Comparison of ENCODE assay signal across 24 mouse cellular contexts in the genomic region with DNA sequence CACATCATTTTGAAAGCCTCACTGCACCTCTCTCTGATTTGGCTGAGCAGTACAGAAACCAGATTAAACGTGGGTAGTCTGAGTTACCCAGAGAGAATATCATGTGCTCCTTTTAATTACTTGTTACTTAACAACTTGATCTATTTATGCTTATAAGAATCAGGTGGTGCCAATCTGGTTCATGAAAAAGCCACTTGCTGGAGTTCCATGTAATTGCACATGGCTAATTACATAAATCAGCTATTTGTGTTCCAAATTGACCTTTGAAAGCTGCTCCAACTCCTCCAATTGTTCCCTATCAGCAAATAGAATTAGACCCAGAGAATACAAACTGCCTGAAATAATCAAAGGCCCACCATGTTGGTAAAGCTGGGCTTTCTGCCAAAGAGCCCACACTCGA.
DNase-seq lines count a peak whose midpoint lies in the region; ATAC-seq and TF ChIP-seq lines count a peak whose summit lies in the region.
"Had no signal": no experiment of that assay in that cellular context is flagged by ENCODE, and none has a peak within 500 bp of the region (broad histone marks: within the 10 kb centered on the region; RNA-seq: fewer than 3 reads in every experiment).

No protein-coding gene starts in this region.

- no peaks in the 10 kb centered on the region for H3K9me3 ChIP-seq in forebrain, embryonic 14.5 days (replicated peaks; ENCODE audit: control insufficient read depth, low read length)
- H3K9me3 ChIP-seq in forebrain, embryonic 12.5 days: no peaks in the 10 kb centered on the region
- H3K9me3 ChIP-seq in limb, embryonic 10.5 days (replicated peaks): no peaks in the 10 kb centered on the region
- H3K9me3 ChIP-seq in midbrain, embryonic 11.5 days (ENCODE audit: control insufficient read depth, low read length): no peaks in the 10 kb centered on the region
- 0 out of 2 replicates have a peak, but pooled peaks cover 3% of the 10 kb centered on the region for H3K9me3 ChIP-seq in embryonic facial prominence, embryonic 10.5 days
- H3K9me3 ChIP-seq: embryonic facial prominence, embryonic 12.5 days; forebrain, embryonic 13.5 days; limb, embryonic 15.5 days; lung, embryonic 15.5 days had no signal

- H3K36me3 ChIP-seq in forebrain, embryonic 14.5 days (ENCODE audit: control insufficient read depth, insufficient read depth, low read length): no peaks in the 10 kb centered on the region
- no peaks in the 10 kb centered on the region for H3K36me3 ChIP-seq in forebrain, embryonic 12.5 days (replicated peaks)
- H3K36me3 ChIP-seq in limb, embryonic 10.5 days: no peaks in the 10 kb centered on the region
- no peaks in the 10 kb centered on the region for H3K36me3 ChIP-seq in midbrain, embryonic 11.5 days (ENCODE audit: control insufficient read depth, insufficient read depth, low read length)
- H3K36me3 ChIP-seq in embryonic facial prominence, embryonic 10.5 days (replicated peaks): no peaks in the 10 kb centered on the region
- H3K36me3 ChIP-seq: embryonic facial prominence, embryonic 12.5 days; limb, embryonic 15.5 days; lung, embryonic 15.5 days had no signal

- H3K4me2 ChIP-seq in forebrain, embryonic 14.5 days (ENCODE audit: low read length): no peak overlapping the region
- H3K4me2 ChIP-seq in forebrain, embryonic 12.5 days: no peak overlapping the region
- no peak overlapping the region for H3K4me2 ChIP-seq in midbrain, embryonic 11.5 days
- H3K4me2 ChIP-seq: embryonic facial prominence, embryonic 12.5 days; forebrain, embryonic 13.5 days; heart, embryonic 11.5 days; limb, embryonic 15.5 days; lung, embryonic 15.5 days had no signal

- no peak for TF ChIP-seq POLR2A in embryonic fibroblast, embryonic 13.5 days (IDR thresholded peaks at IDR 0.05; ENCODE audit: low read depth, low read length)

- 30% methylated on average over 2 of the region's 2 CpGs for WGBS in forebrain, embryonic 14.5 days
- 42% methylated on average over 2 of the region's 2 CpGs for WGBS in forebrain, embryonic 12.5 days
- 76% methylated on average over 2 of the region's 2 CpGs for WGBS in limb, embryonic 10.5 days
- WGBS in midbrain, embryonic 11.5 days: 75% methylated on average over 2 of the region's 2 CpGs
- 65% methylated on average over 2 of the region's 2 CpGs for WGBS in embryonic facial prominence, embryonic 10.5 days

- ATAC-seq in forebrain, embryonic 14.5 days: no peak
- ATAC-seq in forebrain, embryonic 12.5 days (ENCODE audit: low FRiP score): no peak
- ATAC-seq in midbrain, embryonic 11.5 days (ENCODE audit: low FRiP score): no peak
- ATAC-seq: forebrain, embryonic 13.5 days; hindbrain, embryonic 16.5 days; intestine, embryonic 16.5 days had no signal

- DNase-seq in forebrain, embryonic 14.5 days (ENCODE audit: low spot score): peak; percentile 1
- peak; percentile 3 to 31 for DNase-seq in left cerebral cortex, adult 9 months (ENCODE audit: low spot score in 2 of 2)
- DNase-seq in left cerebral cortex, postnatal 4 days: no peak
- DNase-seq in limb, embryonic 10.5 days (ENCODE audit: low spot score): peak; percentile 4
- no peak for DNase-seq in midbrain, embryonic 11.5 days (ENCODE audit: low spot score, missing footprints)
- no peak for DNase-seq in embryonic facial prominence, embryonic 10.5 days (ENCODE audit: low spot score)
- DNase-seq: adrenal gland, postnatal 36 days; gastrocnemius, postnatal 10 days; lung, postnatal 36 days; midbrain, embryonic 14.5 days; right cerebral cortex, postnatal 14 days; thymus, postnatal 36 days had no signal

- H3K27me3 ChIP-seq in forebrain, embryonic 14.5 days (replicated peaks; ENCODE audit: control insufficient read depth, insufficient read depth, low read length): no peaks in the 10 kb centered on the region
- H3K27me3 ChIP-seq in forebrain, embryonic 12.5 days: no peaks in the 10 kb centered on the region
- no peaks in the 10 kb centered on the region for H3K27me3 ChIP-seq in limb, embryonic 10.5 days (ENCODE audit: low read depth, poor library complexity, severe bottlenecking)
- H3K27me3 ChIP-seq in midbrain, embryonic 11.5 days (ENCODE audit: control insufficient read depth, insufficient read depth, low read length): no peaks in the 10 kb centered on the region
- H3K27me3 ChIP-seq in embryonic facial prominence, embryonic 10.5 days (replicated peaks; ENCODE audit: low read depth, poor library complexity, severe bottlenecking): no peaks in the 10 kb centered on the region
- H3K27me3 ChIP-seq: embryonic facial prominence, embryonic 12.5 days; forebrain, embryonic 13.5 days; limb, embryonic 15.5 days; lung, embryonic 15.5 days; megakaryocyte, embryonic 14.5 days had no signal

- intact Hi-C loops in left cerebral cortex, postnatal 4 days (cut with DNase I): no loop called here

- no peak overlapping the region for H3K27ac ChIP-seq in forebrain, embryonic 14.5 days (ENCODE audit: low read depth, low read length)
- H3K27ac ChIP-seq in forebrain, embryonic 12.5 days: no peak overlapping the region
- H3K27ac ChIP-seq in embryonic fibroblast, embryonic 13.5 days (ENCODE audit: insufficient read depth, low read length): peak overlapping the region; percentile 91
- H3K27ac ChIP-seq in limb, embryonic 10.5 days: no peak overlapping the region
- H3K27ac ChIP-seq in midbrain, embryonic 11.5 days (ENCODE audit: low read depth, low read length): no peak overlapping the region
- no peak overlapping the region for H3K27ac ChIP-seq in embryonic facial prominence, embryonic 10.5 days (replicated peaks)
- H3K27ac ChIP-seq: embryonic facial prominence, embryonic 12.5 days; forebrain, embryonic 13.5 days; limb, embryonic 15.5 days; liver, embryonic 14.5 days; lung, embryonic 15.5 days had no signal

- H3K4me1 ChIP-seq in forebrain, embryonic 14.5 days (ENCODE audit: control insufficient read depth, insufficient read depth, low read length): no peaks in the 10 kb centered on the region
- no peaks in the 10 kb centered on the region for H3K4me1 ChIP-seq in forebrain, embryonic 12.5 days
- 0 out of 2 replicates have a peak, but pooled peaks cover 7% of the 10 kb centered on the region for H3K4me1 ChIP-seq in embryonic fibroblast, embryonic 13.5 days (ENCODE audit: control insufficient read depth, insufficient read depth, low read length)
- no peaks in the 10 kb centered on the region for H3K4me1 ChIP-seq in limb, embryonic 10.5 days
- H3K4me1 ChIP-seq in midbrain, embryonic 11.5 days (ENCODE audit: control insufficient read depth, insufficient read depth, low read length): no peaks in the 10 kb centered on the region
- H3K4me1 ChIP-seq in embryonic facial prominence, embryonic 10.5 days: no peaks in the 10 kb centered on the region
- H3K4me1 ChIP-seq: embryonic facial prominence, embryonic 12.5 days; forebrain, embryonic 13.5 days; limb, embryonic 15.5 days; lung, embryonic 15.5 days; megakaryocyte, embryonic 14.5 days had no signal

- no peak overlapping the region for H3K4me3 ChIP-seq in forebrain, embryonic 14.5 days (ENCODE audit: low read depth, low read length)
- H3K4me3 ChIP-seq in forebrain, embryonic 12.5 days (replicated peaks): no peak overlapping the region
- no peak overlapping the region for H3K4me3 ChIP-seq in embryonic fibroblast, embryonic 13.5 days (ENCODE audit: insufficient read depth, low read length)
- H3K4me3 ChIP-seq in limb, embryonic 10.5 days: no peak overlapping the region
- H3K4me3 ChIP-seq in midbrain, embryonic 11.5 days (ENCODE audit: low read depth, low read length): no peak overlapping the region
- no peak overlapping the region for H3K4me3 ChIP-seq in embryonic facial prominence, embryonic 10.5 days
- H3K4me3 ChIP-seq: embryonic facial prominence, embryonic 12.5 days; erythroblast, embryonic 14.5 days; forebrain, embryonic 13.5 days; limb, embryonic 15.5 days; lung, embryonic 15.5 days; megakaryocyte, embryonic 14.5 days had no signal

- no peak for TF ChIP-seq CTCF in embryonic fibroblast, embryonic 13.5 days (IDR thresholded peaks at IDR 0.05; ENCODE audit: borderline replicate concordance, insufficient read depth, low read length)

- H3K9ac ChIP-seq in forebrain, embryonic 14.5 days (ENCODE audit: low read length): no peak overlapping the region
- H3K9ac ChIP-seq in forebrain, embryonic 12.5 days: no peak overlapping the region
- H3K9ac ChIP-seq in midbrain, embryonic 11.5 days (ENCODE audit: low read length): no peak overlapping the region
- H3K9ac ChIP-seq: embryonic facial prominence, embryonic 12.5 days; forebrain, embryonic 13.5 days; limb, embryonic 15.5 days; liver, embryonic 14.5 days; lung, embryonic 15.5 days had no signal

Comparison
In these comparisons a context has a peak if more than half of its experiments do, and no peak if none do; other contexts are left out.
1. DNase-seq: peak in forebrain, embryonic 14.5 days (single experiment), left cerebral cortex, adult 9 months (2 of 2) and limb, embryonic 10.5 days (single experiment); none in left cerebral cortex, postnatal 4 days (single experiment), midbrain, embryonic 11.5 days (single experiment) and embryonic facial prominence, embryonic 10.5 days (single experiment).